Mouse (Mus musculus) left cerebral cortex, postnatal 36 days (tissue): ENCODE results near the gene Ralgapa2. TPM values are rescaled to one million over a fixed set of nuclear protein-coding genes. Genes with fewer than 3 reads are reported as not detected.

ENCODE experiments used
- DNase-seq, 2 experiments: peaks; one replicate each; pipeline ENCODE4 v3.0.0; 2021 to 2022; ENCODE audit warnings: low spot score in 2 of 2, mixed read lengths in 1 of 2
- intact Hi-C: fragments of 180-260 bp; cut with DNase I; formaldehyde crosslinking; loops from one replicate; pipeline ENCODE4 v1.15.1; 2025
- total RNA-seq, 2 experiments: library from RNA; stranded (reverse); gene quantifications; 2 replicates each; pipeline ENCODE4 v1.2.3; 2021

The Ralgapa2 gene
- total RNA-seq, 2 experiments from 2014 or later, result 18.8 to 29.0 TPM

GRCm38 (mm10) chr2:146366098-146366497 is 146.0 kb downstream of the Ralgapa2 start:
- intact Hi-C loops, result no loop called here
- no peak for DNase-seq

GRCm38 (mm10) chr2:146365368-146365983 is 146.7 kb downstream of the Ralgapa2 start:
- intact Hi-C loops, result no loop called here
- no peak for DNase-seq

- DNase-seq, result peak; percentile 52 to 65
- intact Hi-C loops, result no loop called here
These were observed 148.7 kb downstream of the Ralgapa2 start for GRCm38 (mm10) chr2:146363483-146363882.

- no peak for DNase-seq
- intact Hi-C loops, result no loop called here
These were observed 149.2 kb downstream of the Ralgapa2 start for GRCm38 (mm10) chr2:146362932-146363331.

GRCm38 (mm10) chr2:146361969-146362368 is 150.2 kb downstream of the Ralgapa2 start:
- DNase-seq, result no peak
- intact Hi-C loops, result no loop called here

GRCm38 (mm10) chr2:146361076-146361475 is 151.1 kb downstream of the Ralgapa2 start:
- no peak for DNase-seq
- intact Hi-C loops, result no loop called here

GRCm38 (mm10) chr2:146359676-146360075 is 152.5 kb downstream of the Ralgapa2 start:
- no peak for DNase-seq
- intact Hi-C loops, result no loop called here

GRCm38 (mm10) chr2:146356524-146356923 is 155.6 kb downstream of the Ralgapa2 start:
- intact Hi-C loops, result no loop called here
- peak; percentile 24 to 26 for DNase-seq

- intact Hi-C loops, result no loop called here
These were observed 161.9 kb downstream of the Ralgapa2 start for GRCm38 (mm10) chr2:146350230-146350629.

GRCm38 (mm10) chr2:146347942-146348341 is 164.2 kb downstream of the Ralgapa2 start:
- DNase-seq, result peak in 1 of 2 experiments; percentile 31
- intact Hi-C loops, result no loop called here

More at GRCm38 (mm10) chr2:146350230-146350629, 161.9 kb downstream of the Ralgapa2 start:
- DNase-seq, result no peak

- intact Hi-C loops, result no loop called here
- DNase-seq, result no peak
These were observed 172.1 kb downstream of the Ralgapa2 start for GRCm38 (mm10) chr2:146340090-146340489.

- DNase-seq, result no peak
- intact Hi-C loops, result no loop called here
These were observed 174.6 kb downstream of the Ralgapa2 start for GRCm38 (mm10) chr2:146337540-146337939.

- intact Hi-C loops, result no loop called here
- no peak for DNase-seq
These were observed 180.2 kb downstream of the Ralgapa2 start for GRCm38 (mm10) chr2:146331894-146332476.

GRCm38 (mm10) chr2:146330772-146331281 is 181.3 kb downstream of the Ralgapa2 start:
- intact Hi-C loops, result no loop called here
- peak in 1 of 2 experiments; percentile 10 for DNase-seq

- DNase-seq, result no peak
- intact Hi-C loops, result no loop called here
These were observed 182.0 kb downstream of the Ralgapa2 start for GRCm38 (mm10) chr2:146330101-146330500.

- no peak for DNase-seq
These were observed 185.5 kb downstream of the Ralgapa2 start for GRCm38 (mm10) chr2:146326654-146327053.

GRCm38 (mm10) chr2:146324907-146325715 is 187.0 kb downstream of the Ralgapa2 start:
- no peak for DNase-seq
- intact Hi-C loops, result no loop called here

More at GRCm38 (mm10) chr2:146326654-146327053, 185.5 kb downstream of the Ralgapa2 start:
- intact Hi-C loops, result no loop called here

- intact Hi-C loops, result no loop called here
- DNase-seq, result no peak
These were observed 187.8 kb downstream of the Ralgapa2 start for GRCm38 (mm10) chr2:146324140-146324906.

GRCm38 (mm10) chr2:146323528-146323927 is 188.6 kb downstream of the Ralgapa2 start:
- intact Hi-C loops, result no loop called here

GRCm38 (mm10) chr2:146322770-146323169 is 189.4 kb downstream of the Ralgapa2 start:
- DNase-seq, result no peak
- intact Hi-C loops, result no loop called here

More at GRCm38 (mm10) chr2:146323528-146323927, 188.6 kb downstream of the Ralgapa2 start:
- DNase-seq, result no peak
